Mouse (Mus musculus): ENCODE data around the gene Rasal2. TPM values are rescaled to one million over a fixed set of nuclear protein-coding genes. Genes with fewer than 3 reads are reported as not detected.

Rasal2 gene
- total RNA-seq (2021), result 1 to 10 TPM; 8.6 TPM
- long read RNA-seq, experiment 1, partial matches to known transcripts, result 0 of 3 reads
- long read RNA-seq, experiment 1, other reads (novel, unspliced or antisense), result 3 of 3 reads
- long read RNA-seq, experiment 2, partial matches to known transcripts, result 0 of 1 reads
- long read RNA-seq, experiment 2, other reads (novel, unspliced or antisense), result 1 of 1 reads

DNA sequence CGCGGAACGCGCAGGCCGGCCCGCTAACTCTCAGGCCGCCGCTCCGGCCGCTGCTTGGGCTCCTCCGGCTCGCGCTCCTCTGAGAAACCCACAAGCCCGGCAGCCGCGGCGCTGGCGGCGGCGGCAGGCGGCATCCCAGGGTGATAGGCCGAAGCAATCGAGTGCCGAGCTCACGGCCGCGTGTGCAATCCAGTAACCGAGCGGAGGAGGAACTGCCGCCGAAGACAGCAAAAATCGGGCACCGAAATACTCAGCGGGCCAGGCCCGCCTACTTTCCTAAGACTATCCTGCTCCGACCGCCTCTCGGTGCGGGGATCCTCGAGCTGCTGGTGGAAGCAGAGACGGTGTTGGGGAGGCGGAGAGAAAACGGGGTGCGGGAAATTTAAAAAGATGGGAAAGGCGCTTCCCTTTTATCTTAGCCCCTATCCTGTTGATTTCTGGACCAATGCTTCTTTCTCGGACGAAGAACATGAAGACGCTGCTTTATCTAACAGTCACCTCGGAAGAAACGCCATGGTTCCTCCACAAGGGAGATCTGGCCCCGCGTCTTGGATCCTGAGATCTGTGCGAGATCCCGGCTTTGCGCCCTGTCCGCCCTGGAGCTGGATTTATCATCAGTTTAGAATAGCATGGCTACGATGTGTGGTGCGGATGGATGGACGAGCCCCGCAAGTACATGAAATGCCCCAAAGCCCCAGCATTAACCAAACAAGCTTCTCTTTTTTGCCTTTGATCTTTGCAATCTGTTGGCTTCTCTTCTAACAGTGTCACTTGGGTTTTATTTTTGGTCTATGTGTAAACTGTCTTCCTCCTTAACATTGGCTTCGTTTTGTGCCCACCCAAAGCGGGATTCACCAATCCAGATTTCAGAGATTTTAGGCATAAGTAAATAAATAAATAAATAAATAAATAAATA, at the start of gene Rasal2:
Gene Rasal2, minus strand, starts transcription at position 142 of the 916 bp plus-strand sequence.
- peak; percentile 95 for DNase-seq

DNA sequence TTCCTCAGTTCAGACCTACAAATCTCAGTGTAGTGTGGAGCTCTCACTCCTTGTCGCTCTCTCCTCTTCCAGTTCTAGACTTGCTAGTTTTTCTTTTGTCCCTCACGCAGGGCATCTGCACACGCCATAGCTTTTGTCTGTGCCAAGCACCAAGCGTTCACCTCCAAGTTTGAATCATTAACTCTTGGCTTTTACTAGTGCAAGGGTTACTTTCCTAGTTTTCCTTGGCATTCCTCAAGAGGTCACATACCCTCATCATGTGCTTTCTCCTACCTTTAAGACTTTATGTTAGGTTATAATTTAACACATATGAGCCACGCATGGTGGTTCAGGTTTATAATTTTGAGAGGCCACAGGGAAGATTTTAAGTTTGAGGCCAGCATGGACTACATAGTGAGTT, 48.9 kb upstream of the Rasal2 start:
- no peak for DNase-seq

- DNase-seq, result no peak
Measured at GRCm38 (mm10) chr1:157459904-157460303, 47.5 kb upstream of the Rasal2 start.

- peak; percentile 70 for DNase-seq
Measured at GRCm38 (mm10) chr1:157458421-157459208, 46.2 kb upstream of the Rasal2 start, which contains the start of gene Cryzl2. TSS of gene Cryzl2 (plus strand) at chr1:157458577.

DNA sequence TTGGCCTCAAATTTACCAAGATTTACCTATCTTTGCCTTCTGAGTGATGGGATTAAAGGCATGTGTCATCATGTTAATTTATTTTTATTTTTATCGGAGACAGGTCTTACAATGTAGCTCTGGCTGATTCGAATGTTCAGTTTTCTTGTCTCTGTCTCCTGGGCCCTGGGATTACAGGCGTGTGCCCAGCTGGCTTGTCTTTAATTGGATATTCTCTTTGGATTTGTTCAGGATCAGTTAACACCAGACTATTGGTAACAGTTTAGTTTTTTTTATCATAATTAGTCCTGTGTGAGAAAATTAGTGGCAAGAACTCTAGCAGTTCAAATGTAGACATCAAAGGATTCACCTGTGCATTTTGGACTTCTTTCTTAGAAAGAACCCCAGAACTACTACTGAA, 45.4 kb upstream of the Rasal2 start:
- DNase-seq, result no peak

GRCm38 (mm10) chr1:157454876-157455275, 42.5 kb upstream of the Rasal2 start:
- no peak for DNase-seq

DNA sequence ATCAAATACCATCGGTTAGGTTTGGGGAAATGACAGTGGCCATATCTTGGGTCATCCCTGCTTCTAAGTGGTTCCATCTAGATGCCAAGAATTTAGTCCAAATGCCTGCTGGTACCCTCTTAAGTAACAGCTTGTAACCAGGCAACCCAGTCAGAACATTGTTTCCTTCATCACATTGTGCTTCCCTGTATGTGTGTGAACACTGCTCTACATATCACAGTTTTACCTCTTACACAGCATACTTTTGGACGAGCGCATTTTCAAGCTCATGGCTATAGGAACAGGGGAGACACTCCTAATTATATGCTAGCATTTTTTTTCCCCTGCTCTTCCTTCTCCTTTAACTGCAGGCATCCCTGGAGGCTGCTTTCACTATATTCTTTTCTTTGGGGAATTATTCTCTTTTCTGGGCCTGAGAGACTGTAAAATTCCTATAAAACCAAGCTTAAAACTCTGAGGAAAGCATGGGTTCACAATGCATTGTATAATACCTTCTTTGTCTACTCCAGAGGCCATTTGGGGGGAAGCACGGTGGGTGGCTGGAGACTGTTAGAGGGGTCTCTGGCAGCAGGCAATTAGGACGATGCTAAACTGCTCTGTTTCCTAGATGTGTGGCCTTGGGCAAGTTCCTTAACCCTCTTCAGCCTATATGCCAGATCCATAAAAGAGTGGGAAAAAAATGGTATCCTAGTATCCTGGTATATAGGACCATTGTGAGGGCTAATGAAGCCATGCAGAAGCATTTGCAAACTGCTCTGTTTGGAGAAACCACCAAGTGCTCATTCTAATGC, 40.6 kb upstream of the Rasal2 start:
- no peak for DNase-seq

- DNase-seq, result no peak
Measured at GRCm38 (mm10) chr1:157452284-157452683, 39.9 kb upstream of the Rasal2 start.

DNA sequence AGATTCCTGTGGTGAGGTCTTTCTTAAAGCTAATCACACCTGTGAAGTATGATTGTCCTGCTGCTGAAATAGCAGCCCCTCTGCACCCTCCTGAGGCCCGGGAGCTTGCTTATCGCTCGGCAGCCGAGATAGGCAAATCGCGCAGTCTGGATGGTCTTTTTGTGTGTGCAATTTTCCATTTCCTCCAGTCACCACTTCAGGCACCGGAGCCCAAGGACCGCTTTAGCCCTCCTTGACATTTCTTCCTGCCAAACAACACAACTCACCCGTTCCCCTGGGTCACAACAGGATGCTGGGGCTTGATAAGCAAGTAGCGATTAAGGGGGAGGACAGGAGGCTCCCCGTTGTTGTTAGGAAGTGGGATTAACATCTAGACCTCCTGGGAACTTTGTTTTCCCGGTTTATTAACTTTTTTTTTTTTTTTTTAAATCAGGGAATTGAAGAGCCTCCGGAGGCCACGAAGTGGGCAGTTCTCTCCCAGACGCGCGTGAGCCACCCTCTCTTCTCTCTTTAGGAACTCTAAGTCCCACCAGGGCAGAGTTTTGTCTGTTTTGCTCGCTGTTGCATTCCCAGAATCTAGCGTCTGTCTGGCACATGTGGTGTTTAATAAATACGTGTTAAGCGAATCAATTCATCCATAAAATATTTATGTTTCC, 37.7 kb upstream of the Rasal2 start:
- DNase-seq, result peak; percentile 64

DNA sequence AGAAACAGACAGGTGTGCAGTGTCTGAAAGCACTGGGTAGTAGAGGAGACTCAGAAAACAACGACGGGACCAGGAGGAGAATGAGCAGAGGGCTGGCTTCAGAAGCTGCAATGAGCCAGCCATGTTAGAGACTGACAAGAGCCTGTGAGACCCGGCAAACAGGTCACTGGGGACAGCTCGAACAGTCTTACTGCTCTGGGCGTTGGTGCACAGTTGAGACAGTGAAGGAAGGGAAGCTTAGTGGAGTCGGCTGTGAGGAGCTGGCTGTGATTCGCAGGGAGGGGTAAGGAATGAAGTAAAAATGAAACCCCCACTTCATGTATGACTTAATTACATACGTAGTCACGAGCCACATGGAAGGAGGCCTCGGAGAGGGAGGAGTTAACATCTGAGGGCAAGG, 37.1 kb upstream of the Rasal2 start:
- DNase-seq, result no peak

GRCm38 (mm10) chr1:157448805-157449188, 36.4 kb upstream of the Rasal2 start:
- no peak for DNase-seq

DNA sequence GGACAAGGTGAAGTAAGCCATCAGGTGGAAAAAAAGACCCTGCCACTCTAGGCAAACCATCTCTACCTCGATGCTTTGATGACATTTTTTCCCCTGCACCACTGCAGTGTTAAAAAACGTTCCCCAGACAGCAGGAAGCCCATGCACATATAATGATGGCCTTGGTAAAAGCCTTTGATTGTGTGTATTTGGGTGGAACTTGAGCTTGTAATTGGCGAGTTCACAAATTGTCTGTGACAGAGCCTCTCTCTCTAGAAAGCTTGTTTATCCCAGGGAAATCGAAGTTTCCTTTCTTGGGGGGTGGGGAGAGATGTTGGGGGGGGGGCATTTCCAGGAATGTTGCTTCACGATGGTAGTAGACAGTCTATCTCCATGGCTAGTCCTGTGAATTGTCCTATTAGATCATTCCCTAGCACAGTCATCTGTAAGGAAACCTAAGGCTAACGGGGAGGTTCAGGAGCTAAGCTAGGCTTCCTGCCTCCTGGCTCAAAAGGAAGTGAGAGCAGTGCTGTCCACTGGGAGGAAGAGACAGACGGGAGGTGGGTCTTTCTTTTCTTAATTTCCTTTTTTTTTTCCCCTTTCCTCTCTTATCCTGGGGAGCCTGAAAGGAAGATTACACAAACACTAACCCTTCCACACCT, 35.9 kb upstream of the Rasal2 start:
- DNase-seq, result no peak

- DNase-seq, result no peak
Measured at GRCm38 (mm10) chr1:157447142-157447541, 34.7 kb upstream of the Rasal2 start.

- DNase-seq, result peak; percentile 55
Measured at GRCm38 (mm10) chr1:157446325-157446724, 33.9 kb upstream of the Rasal2 start.

GRCm38 (mm10) chr1:157445398-157445910, 33.1 kb upstream of the Rasal2 start:
- no peak for DNase-seq

DNA sequence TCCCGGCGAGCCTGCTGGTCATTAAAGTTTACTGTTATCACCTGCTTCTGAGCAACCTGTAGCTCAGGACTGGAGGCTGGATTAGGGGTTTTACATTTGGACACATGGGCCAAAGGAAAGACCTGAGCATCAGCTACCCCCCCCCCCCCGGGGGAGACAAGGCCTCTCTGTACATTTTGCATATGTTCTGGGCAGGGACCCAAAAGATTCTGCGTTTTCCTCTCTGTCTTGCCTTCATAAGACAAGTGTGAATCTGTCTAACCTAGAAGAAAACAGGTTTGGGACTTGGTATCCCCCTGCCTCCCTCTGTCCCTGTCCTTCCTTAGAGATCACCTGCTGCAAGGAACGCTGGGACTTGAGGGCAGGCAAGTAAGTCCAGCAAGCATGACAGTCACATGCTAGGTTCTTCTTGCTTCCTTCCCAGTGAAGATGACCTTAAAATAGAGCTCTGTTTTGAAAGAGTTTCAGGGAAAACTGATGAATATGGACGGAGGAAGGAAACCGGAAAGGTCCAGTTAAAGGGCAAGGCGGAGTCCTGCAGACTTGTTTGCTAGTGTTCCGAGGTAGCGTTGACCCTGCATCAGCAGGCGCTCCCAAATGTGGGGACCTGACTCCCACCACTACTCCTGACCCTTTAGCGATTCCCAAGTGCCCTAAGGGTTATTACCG, 32.4 kb upstream of the Rasal2 start:
- DNase-seq, result no peak

DNA sequence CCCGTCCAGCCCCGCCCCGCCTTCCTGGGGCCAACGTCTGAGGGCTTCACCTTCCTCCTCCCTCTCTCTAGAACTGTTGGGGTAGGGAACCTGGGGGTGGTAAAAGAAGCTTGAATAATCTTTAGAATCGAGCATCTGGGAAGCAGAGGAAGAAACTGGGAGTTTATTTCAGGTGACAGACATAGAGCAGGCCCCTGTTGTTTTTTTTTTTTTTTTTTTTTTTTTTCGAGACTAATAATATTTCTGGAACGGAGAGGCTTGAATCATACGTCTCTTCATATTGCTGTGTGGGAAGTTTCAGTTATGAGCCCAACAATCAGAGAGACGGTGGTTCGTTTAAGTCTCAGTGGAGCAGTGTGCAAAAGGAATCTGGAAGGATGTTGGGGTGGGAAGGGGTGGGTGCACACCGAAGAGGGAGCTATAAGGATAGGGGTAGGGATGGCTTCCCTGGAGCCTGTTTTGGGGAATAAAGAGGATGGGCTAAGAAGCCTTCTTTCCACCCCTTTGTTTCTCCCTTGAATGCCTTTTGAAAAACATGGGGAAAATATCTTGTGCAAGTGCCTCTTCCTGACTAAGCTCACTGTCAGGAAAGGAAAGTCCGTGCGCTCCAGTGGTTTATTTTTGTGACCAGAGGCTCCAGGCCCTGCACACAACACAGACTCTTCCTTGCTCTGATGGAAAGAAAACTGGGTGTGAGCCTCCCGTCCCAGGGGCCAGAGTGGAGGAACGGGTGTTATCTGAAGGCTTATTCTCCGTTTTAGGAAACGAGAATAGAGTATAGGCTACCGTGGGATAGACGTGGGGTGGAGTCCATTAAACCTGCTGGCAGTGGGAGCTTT, 31.5 kb upstream of the Rasal2 start:
- DNase-seq, result no peak

DNA sequence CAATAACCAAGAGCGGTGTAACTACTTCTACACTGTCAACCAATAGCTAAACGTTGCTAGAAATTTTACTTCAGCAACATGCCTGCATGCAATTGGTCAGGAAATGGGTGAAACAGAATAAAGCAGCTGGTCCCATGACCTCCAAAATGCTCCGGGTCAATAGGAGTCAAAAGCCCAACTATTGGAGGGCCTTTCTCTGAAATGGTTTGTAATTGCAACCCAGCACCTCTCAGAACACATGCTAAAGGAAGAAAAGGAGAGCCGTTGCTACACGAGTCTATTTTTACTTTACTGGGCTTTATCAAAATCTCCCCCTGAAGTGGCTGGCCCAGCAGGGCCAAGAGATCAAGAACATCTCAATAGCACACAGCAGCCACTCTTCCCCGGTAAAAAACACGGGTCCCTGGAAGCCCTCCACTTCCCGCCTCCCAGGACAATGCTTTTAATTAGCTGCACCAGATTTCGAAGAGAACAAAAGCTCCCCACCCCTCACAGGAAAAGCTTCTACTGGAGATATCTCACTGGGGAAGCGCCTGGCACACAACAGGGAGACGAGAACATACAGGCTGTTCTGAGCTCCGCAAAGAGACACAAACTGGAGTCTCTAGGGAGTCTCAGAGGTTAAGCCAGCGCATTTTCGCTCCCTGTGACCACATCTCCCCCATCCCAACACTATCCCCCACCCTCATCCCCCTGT, 30.8 kb upstream of the Rasal2 start:
- DNase-seq, result peak; percentile 64

Data from gastrocnemius, postnatal 25 days (tissue).